Mouse (Mus musculus) v-Abl transformed pro-B cells (cell line): ENCODE data around the gene Ttll7.

ENCODE experiments used
- in situ Hi-C, 2 experiments: fragments of 400-800 bp; cut with MboI; formaldehyde crosslinking; loops; one replicate each; pipeline ENCODE4 v1.15.1; 2025; ENCODE audit not compliant: unreplicated experiment in 2 of 2

Gene Ttll7

DNA sequence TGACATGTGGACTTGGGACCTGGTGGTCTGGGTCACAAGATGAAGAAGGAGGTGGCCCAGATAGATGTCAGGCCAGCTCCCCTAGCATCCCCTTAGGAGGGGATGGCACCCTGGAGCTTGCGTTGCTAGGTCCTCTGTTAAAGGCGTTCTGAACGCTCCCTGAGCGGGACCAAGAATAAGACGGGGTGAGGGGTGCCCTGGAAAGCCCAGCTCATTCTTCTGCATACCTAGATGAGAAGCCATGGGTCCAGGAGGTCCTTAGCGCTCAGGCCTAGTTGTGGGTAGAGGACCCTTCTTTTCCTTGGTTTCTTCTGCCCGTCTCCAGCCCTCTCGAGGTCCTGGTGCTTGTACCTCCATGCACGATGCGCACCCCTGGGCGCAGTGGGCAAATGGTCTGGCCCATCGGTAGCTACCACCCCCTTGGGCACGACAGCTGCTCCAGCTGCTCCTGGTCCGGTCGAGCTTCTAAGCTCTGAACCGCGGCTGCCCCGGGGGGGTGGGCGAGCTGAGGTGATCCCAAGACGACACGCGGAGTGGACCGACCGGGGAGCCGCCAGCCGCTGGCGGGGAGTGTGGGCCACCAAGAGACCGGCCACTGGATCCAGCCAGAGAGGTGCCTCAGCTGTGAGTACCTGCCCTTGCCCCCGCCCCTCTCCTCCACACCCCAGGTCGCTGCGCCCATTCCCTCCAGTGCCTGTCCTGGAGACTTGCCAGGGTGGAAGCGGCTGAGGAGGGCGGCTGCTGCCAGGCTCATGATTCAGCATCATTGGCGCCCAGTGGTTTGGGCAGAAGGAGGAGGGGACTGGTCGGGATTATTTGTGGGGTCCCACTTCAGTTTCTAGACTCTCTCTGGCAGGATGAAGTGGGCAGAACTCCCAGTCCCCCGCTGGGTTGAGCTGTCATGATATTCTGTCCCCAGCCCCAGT, at the start of gene Ttll7:
Ttll7 (plus strand) TSS at position 402 of the 926 bp plus-strand sequence.
- in situ Hi-C loops, result no loop called here

DNA sequence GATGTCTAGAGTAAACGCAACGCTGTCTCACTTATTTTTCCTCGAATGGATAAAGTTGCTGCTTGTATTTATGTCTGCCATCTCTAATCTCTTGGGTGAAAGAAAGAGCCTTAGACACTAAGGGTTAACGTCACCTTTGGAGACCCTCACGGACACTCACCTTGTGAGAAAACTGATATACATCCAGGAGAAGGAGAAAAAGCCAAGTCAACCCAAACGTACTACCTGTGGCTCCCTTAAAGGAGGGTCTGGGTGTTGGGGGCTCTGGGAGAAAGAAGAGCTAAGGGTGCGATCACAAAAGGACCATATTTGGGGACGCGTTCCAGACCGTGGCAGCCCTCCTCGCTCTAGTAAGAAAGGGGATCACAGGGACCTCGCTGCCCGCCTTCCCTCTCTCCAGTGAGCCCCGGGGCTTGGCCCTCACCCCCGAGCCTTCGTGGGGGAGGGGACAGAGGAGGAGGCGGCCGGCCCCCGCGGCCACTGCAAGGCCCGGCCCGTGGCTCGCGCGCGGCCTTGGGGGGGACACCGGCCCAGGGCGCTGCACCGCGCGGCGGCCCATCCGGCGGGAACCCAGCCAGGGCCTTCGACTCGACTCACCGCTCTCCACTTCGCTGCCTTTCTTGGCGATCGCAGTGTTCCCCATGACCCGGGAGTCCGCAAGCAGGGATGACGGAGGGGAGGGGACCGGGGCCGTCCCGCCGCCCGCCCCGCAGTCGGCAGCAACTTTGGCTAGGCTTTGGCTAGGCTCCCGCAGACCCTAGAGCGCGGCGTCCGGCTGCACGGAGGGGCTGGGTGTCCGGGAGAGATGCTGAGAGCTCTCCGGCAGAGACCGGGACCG, 39.9 kb upstream of the Ttll7 start:
- in situ Hi-C loops, result loop anchor here (5.0 to 25.0 kb wide), 4 partner anchors 290 to 1225 kb away; partner anchors contain the start of genes Bcl10 (in 2 of the 2), Rpf1 (in 2 of the 2) and Znhit6 (in 1 of the 2)

DNA sequence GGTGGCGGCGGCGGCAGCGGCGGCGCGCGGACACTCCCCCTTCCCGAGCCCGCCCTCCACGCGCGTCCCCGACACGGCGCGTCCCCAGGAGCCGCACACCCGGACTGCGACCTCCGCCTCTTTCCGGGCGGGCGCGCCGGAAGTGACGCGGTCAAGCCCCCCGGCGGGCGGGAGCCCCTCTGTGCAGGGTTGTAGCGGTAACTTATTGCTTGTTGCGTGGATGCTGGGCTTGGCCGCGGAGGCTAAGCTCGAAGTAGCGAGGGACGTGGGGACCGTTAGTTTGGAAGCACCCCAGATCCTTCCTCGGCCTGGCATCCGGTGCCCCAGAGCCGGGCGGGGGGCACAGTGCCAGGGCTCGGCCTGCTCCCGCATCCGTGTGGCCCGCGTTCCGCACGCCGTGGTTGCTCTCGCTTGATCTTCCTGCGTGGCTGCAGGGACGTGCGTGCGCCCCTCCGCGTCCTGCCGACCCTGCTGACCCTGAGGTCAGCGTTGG, 39.2 kb upstream of the Ttll7 start, which contains the start of gene Prkacb:
Prkacb (minus strand) TSS at position 90 of the 493 bp plus-strand sequence.
- in situ Hi-C loops, result loop anchor here (5.0 to 25.0 kb wide), 4 partner anchors 291 to 1226 kb away; partner anchors contain the start of genes Bcl10 (in 2 of the 2), Rpf1 (in 2 of the 2) and Znhit6 (in 1 of the 2)

DNA sequence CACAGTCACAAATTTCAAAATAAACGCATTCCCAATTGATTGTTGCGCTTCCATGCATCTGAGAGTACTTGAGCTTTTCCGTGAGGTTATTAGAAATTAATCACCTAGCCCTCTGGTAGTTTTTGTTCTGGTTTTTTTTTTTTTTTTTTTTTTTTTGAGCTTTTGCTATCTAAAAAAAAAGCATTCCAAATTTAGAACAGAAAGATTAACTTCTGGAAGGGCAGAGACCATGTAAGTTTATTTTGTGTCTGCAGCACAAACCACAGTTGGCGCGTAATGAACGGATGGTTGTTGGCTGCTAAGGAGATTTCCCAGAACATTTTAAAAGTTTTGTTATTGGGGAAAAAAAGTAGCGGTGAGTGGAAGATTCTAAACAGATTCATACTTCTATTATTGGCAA, 38.5 kb upstream of the Ttll7 start:
- in situ Hi-C loops, result loop anchor here (5.0 to 25.0 kb wide), 4 partner anchors 291 to 1226 kb away; partner anchors contain the start of genes Bcl10 (in 2 of the 2), Rpf1 (in 2 of the 2) and Znhit6 (in 1 of the 2)

DNA sequence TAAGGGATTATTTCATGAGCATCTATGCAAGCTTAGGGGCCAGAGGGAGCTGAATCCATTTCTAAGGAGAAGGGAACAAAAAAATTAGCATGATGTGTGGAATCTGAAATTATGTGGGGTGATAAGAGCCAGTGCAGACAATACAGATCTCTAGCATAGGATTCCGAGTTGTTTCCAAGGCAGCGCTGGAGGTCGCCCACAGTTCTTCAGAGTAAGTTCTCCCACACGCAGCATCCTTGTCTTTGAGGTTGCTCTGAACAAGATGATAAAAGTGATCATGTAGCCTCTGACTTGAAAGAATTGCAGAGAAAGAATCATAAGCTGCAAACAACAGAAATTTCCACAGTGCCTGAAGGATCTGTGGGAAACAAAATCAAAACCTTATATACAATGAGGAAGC, 31.4 kb upstream of the Ttll7 start:
- in situ Hi-C loops, result loop anchor here in 1 of 2 experiments (25.0 kb wide), 2 partner anchors 758 to 1233 kb away; partner anchors contain the start of gene Znhit6

DNA sequence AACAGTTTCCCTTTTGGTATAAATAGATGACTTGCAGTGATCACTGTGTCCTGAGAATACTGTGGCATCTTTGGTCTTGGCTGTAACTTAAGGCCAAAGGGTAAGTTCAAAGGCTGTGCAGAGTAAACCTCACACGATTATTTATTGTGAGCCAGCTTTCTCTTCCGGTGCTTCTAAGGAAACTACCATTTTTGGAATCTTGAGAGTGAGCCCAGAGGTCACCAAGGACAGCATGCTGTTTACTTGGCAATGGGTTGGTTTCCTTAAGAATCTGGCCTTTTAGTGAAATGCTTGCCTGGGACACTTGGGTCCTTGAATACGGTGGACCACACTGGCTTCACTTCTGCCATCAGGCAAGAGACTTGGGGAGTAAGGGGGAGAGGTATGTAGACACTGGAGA, 9.4 kb upstream of the Ttll7 start:
- in situ Hi-C loops, result no loop called here

DNA sequence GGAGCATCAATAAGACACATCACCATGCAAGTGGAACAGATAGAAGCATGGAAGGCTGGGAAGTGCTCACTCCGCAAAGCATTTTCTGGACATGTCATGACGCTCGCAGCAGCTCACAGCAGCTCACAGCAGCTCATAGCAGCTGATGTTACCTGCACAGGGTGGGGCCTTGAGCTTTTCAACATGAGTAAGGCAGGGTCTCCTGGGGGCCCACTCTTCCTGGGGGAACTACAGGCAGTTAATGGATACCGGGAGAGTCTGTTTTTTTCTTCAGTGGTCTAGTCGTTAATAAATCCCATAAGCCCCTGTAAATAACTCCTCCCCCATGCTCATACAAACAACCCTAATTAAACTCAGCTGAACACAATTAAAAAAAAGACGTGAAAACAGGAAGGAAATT, 8.7 kb upstream of the Ttll7 start:
- in situ Hi-C loops, result no loop called here

DNA sequence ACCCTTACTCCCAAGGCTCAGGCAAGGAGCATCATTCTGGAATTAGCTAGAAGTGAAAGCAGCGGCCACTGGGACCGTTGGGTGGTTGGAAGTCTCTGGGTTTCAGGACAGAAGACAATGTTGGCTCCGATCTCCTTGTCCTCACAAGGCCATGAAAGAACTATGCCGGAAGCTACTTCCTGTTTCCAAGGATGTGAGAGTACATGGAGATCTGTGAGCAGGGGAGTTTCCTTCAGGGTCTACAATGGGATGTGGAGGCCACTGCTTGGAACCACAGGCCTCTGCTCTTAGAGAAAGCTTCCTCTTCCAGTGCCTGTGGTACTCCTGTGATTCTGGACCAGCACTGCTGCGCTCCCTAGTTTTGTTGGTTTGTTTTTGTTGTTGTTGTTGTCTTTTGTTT, 5.9 kb upstream of the Ttll7 start:
- in situ Hi-C loops, result no loop called here

DNA sequence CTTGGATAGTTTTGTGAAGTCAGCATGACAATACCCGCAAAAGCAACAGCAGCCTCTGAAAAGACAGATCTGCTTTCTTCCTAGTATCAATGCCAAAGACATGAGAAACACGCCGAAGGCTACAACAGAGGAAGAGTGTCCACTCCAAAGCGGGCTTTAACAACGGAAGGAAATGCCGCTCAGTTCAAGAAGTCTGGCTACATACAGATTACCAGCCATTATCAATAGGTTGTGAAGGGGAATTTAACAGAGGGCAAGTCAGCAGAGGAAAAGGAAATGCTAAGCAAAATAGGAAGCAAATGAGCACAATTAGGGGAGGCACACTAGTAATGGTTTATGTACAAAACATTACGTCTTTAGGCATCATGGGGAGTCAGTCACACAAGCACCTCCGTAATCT, 4.1 kb upstream of the Ttll7 start:
- in situ Hi-C loops, result no loop called here

DNA sequence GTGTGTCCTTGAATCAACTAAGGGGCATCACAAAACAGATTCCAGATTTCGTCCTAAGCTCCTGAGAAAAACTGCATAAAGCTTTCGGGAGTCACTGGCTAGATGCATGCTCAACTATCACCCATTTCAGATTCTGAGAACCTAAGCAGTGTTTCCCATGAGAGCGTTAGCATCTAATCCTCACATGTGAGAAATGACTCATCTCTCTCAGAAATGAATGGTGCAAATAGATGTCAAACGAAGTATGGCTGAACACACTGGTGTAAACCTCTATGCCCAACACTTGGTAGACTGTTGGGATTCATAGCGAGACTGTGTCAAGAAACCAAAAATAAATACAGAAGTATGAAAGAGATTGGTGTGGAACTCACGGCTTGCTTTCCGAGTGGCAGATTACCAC, 2.8 kb upstream of the Ttll7 start:
- in situ Hi-C loops, result no loop called here

DNA sequence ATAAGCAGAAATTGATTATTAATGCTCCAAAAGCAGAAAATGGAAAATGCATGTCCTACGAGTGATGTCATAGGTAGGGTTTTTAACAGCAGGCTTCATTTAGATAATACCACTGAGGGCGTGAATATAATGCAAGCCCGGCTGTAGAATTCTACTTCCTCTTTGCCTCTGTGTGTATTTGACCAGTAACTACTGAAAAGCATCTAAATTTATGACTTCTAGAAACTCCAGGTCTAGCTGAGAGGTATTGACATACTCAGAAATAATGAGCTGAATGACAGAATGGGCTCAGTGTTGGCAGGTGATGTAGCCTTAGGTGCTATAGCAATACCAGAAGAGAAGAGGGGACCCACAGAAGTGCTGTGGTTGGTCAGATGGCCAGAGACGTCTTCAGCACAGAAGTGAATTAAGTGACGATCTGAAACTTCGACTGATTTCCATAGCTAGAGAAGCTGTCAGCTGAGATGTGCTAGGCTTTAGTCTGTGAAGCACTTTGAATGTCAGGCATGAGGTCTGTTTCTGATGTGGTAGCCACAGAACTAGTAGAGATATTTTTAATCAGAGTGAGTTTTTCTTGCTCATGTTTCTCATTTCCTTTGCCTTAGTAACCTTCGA, 2.4 kb downstream of the Ttll7 start:
- in situ Hi-C loops, result no loop called here

DNA sequence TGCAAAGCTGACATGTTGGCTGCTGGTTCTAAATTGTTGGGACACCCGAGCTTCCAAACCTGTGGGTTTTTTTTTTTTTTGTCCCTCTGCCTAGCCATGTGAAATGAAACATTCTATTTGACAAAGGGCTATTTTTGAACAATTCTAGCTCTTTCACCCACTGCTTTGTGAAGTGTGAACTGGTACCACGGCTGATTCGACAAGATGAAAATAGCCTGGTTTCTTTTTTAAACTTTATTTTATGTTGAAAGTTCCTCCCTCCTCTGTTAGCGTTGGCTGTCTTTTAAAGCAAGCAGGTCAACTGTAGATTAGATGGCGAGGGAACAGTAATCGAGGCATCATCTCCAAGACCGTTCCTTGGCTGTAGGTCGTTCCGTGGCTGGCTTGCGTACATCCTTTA, 5.2 kb downstream of the Ttll7 start:
- in situ Hi-C loops, result no loop called here

DNA sequence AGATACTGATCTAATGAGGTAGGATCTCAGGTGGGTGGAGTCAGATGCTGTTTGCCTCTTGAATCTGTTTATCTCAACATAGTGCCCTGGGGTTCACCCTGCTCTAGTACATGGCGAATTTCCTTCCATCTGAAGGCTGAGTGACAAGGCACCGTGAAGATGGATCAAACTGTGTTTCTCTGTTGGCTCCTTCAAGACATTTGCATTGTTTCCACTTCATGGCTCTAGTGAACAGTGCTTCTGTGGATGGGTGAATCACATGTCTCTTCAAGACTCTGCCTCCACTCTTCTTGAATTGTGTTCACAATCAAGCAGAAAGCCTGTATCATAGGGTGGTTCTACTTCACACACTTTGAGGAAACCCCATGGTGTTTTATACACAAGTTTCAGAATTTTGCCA, 8.1 kb downstream of the Ttll7 start:
- in situ Hi-C loops, result no loop called here

DNA sequence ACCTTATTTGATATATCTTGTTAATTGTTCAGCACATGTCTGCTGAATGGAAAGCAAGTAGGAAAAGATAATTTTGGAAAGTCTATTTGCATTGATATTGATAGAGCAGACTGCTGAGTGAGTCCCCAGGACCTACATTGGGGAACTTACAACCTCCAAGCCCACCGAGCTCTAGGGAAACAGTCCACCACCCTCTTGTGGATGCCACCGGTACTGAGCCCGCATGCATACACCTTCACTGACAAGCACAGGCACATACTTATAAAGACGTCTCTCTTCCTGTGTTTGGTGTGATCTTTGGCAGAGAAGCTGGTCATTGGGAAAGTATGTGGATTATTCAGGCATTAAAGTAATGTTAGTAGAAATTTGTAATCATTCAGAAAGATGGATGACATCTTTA, 14.4 kb downstream of the Ttll7 start:
- in situ Hi-C loops, result no loop called here

DNA sequence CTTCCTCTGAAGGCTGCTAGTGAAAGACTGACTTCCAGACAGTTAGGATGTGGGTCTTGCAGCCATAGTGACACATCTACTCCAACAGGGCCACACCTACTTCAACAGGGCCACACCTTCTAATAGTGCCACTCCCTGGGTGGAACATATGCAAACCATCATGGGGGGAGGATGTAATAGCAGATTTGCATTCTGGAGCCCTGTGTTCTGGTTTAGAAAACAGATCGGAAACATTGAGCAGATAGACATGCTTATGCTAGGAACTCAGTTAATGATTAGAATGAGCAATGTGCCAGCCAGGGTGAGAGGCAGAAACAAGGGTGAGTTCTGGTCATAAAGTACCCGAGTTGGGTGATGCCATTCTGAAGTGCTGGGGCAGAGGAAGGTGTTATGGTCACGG, 19.8 kb downstream of the Ttll7 start:
- in situ Hi-C loops, result no loop called here

DNA sequence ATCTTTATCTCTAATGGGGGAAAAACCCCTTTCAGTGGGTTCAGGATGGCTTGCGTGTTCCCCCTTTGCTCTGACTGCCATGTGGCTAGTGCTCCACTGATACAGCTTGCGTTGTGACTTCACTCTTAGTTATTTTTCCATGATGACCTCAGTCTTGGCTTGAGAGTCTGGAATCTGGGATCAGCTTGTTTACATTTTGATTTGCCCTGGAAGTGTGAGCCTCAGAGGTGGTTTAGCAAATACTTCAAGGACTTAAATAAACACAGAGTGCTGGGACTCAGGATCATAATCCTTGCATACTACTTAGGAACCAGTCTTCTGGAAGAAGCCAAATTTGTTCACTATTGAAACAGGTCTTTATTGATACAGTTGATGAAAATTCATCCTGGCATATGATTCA, 23.8 kb downstream of the Ttll7 start:
- in situ Hi-C loops, result no loop called here

DNA sequence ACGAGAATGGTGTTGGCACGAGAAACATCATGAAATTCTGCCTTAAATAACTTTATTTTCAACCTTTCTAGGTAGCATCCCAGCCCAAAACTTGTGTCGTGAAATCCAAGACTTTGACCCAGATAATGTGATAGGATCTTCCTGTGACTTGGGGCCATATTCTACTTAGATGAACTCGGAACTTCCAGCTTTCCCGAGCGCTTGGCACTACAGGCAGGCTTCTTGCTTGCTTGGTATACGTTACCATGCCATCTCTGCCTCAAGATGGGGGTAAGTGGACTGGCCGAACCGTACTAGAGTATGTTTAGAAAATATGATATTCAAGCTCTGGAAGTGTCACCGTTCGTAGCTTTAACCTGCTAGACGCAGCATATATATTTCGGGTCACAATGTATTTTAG, 41.8 kb downstream of the Ttll7 start:
- in situ Hi-C loops, result no loop called here

DNA sequence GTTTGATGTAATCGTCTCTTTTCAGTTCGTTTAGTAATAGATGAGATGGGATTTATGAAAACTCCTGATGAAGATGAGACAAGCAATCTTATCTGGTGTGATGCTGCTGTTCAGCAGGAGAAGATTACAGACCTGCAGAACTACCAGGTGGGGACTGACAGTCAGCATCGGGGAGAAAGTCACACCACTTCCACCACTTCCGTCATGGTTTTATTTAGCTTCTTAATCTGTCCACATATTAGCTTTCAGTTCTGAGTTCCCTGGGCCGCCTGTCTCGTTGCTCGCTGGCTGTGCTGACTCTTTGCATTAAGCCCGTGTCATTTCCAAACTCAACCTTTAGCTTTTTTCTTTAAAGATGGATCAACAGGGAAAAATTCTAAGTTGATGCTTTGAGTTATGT, 44.4 kb downstream of the Ttll7 start:
- in situ Hi-C loops, result no loop called here

DNA sequence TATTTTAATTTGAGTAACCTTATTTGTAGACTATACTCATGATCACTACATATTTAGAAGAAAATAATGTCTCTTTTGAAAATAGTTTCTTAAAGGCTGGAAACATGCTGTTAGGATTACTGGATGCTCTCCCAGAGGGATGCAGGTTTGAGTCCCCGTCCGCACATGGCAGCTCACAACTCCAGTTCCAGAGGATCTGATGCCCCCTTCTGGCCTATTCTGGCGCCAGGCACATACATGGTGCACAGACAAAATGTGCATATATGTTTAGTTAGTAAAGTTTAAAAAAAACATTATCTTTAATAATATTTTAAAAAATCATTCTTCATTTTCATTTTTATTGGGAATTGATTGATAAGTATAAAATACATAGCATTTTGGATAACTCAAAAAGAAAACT, 47.9 kb downstream of the Ttll7 start:
- in situ Hi-C loops, result loop anchor here in 1 of 2 experiments (10.0 kb wide), 1 partner anchor 105 kb away; no protein-coding TSS in a partner anchor

DNA sequence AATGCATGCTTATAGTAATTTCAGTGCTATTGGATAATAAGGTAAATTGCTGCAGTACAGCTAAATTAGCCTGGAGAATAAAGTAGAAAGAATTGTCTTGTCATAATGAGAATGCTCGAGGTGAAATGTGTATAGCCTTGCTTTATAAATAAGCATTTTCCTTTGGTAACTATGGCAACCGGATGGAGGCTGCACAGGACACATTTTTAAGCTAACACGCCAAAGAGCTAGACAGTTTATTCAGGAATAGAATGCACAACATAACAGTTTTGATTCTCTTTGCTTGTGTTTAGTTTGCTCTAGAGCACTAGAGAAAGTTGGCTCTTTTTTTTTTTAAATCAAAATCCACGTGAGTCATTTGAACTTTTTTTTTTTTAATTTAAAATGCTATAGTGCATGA, 49.6 kb downstream of the Ttll7 start:
- in situ Hi-C loops, result loop anchor here in 1 of 2 experiments (10.0 kb wide), 1 partner anchor 107 kb away; no protein-coding TSS in a partner anchor
